Mouse (Mus musculus) megakaryocyte-erythroid progenitor cell, adult 5-6 weeks (primary cell): ENCODE measurements around the gene Foxn3. TPM values are rescaled to one million over a fixed set of nuclear protein-coding genes. Genes with fewer than 3 reads are reported as not detected.

ENCODE experiments used
- ATAC-seq: replicated peaks from 2 replicates; pipeline ENCODE4 v1.8.0; 2016; ENCODE audit warnings: mild to moderate bottlenecking, inconsistent platforms; ENCODE audit not compliant: severe bottlenecking, poor library complexity, low FRiP score, low TSS enrichment
- total RNA-seq, 2 experiments: library from RNA; stranded (forward) in 1 of 2; stranded (reverse) in 1 of 2; fragments of 200-1000, 215-1000 nt in 1 of 2; fragments of >200 nt in 1 of 2; fragmentation: Nextera tagmentation in 1 of 2; gene quantifications; 2 replicates each; pipeline ENCODE4 v1.2.3; 2014 to 2017

Gene Foxn3
- total RNA-seq, 2 experiments from 2014 or later: 36.9 to 118 TPM

DNA sequence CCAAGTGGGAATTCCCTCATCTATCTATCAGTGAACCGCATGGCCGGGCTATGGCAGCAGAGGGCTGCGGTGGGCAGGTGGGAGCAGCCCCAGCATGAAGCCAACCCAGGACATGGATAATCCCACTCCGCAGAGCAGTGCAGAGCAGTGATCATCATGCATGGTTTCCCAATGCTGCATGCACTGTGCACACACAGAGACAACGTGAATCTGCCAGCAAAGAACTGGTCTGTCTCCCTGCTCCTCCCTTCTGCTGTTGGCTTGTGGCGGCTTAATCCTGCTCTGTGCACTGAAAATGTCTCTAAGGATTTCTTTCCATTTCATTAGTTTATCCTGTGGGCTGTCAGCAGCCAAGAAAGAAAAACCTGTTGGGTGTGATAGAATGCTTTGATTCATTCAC lies 276.7 kb downstream of the Foxn3 start:
- no peak for ATAC-seq

DNA sequence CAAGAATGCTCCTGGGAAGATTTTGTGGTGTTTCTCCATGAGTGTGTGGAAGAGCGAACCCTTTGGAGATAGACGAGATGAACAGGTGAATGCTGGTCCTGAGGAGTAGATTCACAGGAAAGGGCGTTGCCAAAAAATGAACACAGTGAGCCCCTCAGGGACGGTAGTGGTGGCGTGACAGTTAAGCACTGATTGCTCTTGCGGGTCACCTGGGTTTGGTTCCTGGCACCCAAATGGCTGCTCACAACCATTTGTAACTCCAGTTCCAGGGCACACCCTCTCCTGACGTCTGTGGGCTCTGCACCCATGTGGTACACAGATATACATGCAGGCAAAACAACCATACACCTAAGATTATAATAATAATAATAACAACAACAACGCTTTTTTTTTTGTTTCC lies 277.7 kb downstream of the Foxn3 start:
- no peak for ATAC-seq

DNA sequence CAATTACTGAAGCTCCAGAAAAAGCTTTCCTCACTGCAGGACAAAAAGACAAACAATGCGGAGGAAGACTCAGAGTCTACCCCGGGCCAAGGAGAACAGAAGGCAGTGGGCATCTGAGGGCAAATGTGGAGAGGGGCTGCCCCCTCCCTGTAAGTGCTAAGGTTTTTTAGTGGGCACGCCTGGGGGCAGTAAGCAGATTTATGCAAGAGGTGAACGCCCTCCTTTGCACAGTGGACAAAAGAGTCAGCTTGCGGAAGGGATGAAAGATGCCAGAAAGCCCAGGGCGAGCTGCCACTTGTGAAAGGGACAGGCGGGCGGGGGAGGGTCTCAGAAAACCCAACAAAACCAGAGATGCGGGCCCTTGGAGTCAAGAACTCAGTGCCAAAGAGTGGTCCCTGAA lies 278.2 kb downstream of the Foxn3 start:
- ATAC-seq: no peak

DNA sequence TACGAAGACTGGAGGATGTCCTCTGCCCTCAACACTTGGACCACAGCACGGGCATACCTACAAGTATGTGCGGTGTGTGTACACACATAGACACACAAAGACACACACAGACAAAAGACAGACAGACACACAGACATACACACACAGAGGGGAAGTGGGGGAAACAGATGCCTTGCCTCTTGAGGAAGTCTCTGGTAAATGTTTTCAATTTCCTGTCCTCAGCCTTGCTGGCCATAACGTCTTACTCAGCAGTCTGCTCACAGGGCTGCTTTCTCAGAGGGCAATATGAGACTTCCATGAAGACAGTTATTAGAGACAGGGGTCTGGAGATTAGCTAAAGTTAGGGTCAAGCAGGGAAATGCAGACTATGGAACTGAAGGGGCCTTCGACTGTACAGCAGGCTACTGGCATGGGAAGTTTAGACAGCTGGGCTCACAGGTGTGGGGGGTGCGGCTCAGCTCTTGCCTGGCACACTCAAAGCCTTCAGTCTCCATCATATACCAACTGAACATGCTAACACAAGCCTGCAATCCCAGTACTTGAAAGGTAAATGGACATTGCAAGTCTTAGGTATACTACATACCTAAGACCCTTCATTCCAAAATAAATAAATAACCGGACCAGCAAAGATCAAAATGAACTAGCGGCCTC lies 278.8 kb downstream of the Foxn3 start:
- ATAC-seq: no peak

DNA sequence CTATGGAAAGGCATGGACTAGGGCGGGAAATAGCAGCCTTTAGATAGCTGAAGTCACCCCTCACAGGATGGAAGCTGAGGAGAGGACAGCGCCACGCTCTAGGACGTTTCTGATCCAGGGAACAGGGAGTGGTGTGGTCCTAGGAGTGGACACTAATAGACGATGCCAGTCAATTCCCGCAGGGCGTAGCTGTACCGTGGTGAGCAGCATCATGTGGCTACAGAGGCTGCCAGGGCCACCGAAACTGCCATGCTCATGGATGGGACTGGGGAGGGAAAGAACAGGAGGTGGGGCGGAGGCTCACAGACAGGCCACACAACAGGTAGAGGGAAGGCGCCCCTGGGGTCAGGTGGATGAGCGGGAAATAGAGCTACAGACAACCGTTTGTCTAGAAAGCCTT lies 282.6 kb downstream of the Foxn3 start:
- ATAC-seq: no peak

DNA sequence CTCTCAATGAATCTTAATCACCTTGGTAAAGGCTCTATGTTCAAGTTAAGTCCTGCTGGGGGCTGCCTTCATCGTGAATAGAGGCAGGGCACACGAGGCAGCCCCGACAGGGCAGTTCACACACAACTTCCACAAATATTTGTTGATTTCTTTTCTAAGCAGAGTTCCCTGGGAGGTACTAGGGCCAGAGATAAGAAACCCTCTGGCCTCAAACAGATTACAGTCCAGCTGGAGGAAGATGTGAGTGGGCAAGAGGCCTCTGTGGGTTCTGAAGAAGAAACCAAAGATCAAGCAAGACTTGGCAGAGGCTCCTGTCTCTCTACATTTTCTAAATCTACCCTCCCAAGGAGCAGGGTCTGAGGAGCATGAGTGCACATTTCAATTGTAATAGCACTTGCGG lies 283.1 kb downstream of the Foxn3 start:
- ATAC-seq: peak; percentile 87

DNA sequence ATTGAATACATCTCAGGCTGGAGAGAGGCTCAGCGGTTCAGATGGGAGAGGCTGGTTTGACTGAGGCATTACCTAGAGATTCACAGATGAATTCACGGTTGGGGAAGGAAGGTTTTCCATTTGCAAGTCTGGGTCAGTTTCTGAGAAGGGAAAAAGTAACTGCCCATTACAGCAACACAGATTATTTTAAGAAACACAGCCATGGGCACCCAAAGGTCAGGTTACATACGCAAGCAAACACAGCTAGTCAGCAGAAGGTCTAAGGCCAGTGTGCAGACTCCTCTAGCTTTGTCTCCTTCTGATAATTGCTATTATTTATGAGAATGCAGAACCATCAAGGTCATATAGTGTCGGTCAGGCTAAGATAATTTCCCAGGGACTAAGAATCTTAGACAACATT lies 284.0 kb downstream of the Foxn3 start:
- no peak for ATAC-seq

DNA sequence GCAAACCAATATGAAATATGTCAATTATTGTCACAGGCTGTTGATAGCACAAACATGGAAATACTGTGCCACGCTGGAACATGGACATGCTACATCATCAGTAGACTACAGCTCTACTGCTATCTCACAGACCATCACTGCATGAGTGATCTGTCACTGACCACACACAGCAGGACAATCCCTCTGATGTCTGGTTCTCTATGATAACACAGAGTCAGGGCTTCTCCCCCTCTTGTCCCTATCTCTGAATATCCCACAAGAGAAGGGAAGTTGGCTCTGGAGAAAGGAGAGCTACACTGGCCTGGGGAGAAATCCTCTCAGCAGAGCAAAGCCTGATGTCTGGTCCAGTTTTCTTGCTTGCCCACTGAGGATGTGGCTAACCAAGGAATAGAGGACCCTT lies 288.8 kb downstream of the Foxn3 start:
- ATAC-seq: peak; percentile 85

DNA sequence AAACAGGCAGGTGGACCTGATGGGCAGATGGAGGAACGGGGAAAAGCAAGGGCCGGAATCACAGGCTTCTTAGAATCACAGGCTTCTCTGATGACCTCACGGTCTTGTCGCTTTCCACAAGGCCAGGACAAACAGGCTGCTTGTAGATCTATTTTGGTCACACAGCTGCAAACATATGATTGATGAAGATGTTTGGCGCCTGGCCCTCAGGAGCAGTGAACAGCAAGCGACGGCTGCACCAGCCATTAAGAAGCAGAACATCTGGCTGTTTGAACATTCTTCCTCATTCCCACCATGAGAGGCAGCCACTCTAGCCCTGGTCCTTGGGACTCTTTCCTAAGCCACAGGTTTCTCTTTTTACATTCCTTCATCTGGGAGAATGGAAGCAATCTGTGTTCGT lies 294.0 kb downstream of the Foxn3 start:
- no peak for ATAC-seq

DNA sequence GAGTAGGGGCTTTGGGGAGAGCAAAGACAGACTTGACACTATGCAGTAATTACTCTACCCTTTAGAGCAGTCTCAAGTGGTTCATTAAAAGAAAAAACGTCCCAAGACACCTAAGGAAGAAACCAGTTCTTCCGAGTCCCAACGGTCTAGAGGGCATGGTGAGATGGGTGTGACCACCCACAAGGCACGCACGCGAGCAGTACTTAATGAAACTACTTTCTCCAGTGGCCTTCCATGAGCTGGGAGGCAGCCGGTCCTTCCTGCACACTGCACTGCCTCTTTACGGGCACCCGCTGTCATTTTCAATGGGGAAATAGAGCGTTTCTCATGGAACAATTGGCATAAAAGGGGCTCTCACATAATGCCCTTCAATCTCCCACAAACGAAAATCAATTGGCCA lies 294.4 kb downstream of the Foxn3 start:
- no peak for ATAC-seq

DNA sequence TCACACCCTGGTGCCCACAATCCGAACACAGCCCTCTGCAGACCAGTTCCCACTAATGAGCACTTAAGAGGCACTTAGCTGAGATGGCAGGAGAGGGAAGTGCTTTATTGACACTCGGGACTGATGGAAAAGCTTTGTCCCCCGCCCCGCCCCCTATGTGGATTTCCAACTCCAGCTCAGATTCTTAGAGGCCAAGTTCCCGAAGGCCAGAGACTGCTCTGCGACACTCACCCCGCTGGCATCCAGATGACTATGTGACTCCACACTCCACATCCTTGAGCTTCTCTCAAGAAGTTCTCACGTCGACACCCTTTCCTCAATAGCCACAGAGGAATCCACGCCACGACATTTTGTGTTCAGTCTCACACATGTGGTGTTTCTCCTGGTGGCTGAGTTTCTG lies 295.6 kb downstream of the Foxn3 start:
- ATAC-seq: no peak

DNA sequence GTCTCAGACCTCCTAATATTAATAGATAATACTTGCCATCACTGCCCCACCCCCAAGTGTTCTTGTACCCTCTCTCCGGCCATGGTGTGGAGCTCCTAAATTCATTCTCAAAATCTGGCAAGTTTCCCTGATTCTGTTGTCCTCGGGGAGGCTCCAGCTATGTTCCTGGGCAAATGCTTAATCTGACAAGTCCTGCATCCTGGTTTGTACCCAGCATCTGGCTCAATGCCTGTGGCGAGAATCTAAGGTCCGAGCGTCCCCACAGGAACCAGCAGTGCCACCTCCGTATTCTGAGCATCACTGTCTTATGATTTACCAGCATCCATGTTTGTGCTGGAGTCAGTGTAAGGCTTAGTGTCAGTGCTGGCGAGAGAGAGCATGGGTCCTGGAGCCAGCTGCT lies 296.9 kb downstream of the Foxn3 start:
- no peak for ATAC-seq

DNA sequence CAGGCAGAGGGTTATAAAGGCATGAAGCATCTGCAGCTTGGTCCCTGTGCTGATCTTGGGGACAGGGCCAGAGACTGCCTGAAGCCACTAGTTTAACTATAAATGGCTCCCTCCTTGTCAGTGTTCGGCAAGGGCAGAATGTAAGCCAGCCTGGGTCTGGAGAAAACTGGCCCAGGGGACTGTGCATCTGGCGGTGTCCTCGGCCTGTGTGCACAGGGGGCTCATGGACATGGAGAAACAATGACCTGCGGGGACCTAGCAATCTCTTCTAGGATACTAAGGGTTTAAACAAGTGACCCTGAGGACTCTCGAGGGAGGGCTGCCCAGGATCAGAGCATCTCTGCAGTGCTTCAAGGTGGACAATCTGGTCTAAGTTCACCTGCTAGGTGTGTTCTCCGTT lies 297.6 kb downstream of the Foxn3 start:
- no peak for ATAC-seq

DNA sequence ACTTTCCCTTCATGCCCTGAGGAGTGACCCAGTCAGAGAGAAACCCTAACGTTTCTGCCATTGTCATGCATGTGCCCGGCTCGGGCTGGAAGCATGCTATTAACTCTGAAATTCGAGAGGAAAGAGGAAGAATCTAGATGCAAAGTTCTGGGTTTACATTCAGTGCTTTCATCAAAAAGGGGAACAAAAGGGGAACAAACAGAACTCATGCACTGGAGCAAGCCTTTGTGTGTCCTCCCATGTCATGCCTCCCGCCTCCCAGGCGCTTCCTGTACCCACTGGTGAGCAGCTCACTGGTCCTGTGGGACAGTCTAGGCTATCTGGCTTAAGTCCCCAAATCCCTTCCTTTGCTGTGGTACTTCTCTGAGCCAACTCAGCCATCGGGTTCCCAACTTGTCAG lies 299.0 kb downstream of the Foxn3 start:
- ATAC-seq: no peak

DNA sequence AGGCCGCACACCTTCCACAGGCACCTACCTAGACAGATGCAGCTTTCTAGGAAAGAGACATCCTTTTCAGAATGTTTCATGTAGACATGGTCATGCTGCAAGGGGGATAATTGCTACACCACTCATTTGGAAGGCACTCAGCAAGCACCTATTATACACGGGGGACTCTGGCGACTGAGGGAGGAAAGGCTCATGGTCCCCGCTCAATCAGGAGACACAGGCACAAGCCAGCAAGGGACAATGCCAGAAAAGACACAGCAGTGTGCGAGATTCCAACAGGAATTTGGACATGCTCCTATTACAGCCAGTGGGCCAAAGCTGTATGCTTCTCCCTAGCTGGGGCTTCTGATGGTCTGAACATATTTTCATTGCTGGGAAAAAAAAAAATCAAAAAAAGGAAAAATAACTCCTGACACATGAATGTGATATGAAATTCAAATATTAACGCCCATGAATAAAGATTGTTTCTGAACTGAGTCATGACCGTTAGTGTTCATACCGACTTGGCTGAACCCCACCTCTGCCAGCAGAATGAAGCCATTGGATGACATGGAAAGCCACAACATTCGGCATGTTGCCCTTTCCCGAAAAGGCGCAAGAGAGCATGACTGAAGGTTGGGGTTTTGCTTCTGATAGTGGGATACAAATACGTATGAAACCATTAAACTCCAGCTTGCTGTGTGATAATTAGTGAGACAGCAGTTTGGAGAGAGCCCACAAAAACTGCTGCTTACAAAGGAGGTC lies 299.6 kb downstream of the Foxn3 start:
- no peak for ATAC-seq

DNA sequence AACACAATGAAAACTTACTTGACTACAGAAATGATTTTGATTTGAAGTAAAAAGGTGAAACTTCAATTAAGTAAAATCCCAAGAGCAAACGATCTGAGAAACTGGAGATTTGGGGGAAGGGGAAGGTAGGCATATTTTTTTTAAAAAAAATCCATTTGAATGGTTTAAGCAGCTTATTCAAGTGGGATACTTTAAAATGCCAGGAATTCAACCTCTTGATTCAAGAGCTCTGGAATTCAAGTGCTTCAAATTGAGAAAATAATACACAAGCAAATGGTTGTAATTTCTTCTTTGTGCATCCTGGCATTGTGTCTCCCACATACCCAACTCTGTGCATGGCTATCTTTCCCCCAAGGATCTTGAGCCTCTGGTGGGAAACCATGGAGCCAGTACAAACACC lies 300.5 kb downstream of the Foxn3 start:
- no peak for ATAC-seq

DNA sequence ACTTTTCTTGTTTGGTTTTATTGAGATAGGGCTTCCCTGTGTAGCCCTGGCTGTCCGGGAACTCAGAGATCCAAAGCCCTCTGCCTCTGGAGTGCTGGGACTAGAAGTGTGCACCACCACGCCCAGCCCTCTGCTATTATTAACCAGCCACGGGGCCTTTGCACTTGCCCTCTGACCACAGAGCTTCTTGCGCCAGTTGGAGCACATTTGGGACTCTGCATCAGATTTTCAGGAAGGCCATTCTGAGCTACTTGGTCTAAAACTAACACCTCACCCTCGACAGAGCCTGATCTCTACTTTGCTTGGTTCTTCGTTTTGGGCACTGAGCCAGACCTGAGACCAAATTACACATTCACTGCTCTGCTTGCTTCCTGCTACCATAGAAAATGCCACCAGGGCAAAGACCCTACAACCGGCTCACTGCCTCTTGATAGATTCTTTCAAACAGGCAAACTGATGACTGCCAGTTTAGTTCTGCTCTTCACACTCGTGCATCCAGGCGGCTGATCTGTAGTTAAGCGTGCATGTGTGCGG lies 301.2 kb downstream of the Foxn3 start:
- ATAC-seq: no peak

DNA sequence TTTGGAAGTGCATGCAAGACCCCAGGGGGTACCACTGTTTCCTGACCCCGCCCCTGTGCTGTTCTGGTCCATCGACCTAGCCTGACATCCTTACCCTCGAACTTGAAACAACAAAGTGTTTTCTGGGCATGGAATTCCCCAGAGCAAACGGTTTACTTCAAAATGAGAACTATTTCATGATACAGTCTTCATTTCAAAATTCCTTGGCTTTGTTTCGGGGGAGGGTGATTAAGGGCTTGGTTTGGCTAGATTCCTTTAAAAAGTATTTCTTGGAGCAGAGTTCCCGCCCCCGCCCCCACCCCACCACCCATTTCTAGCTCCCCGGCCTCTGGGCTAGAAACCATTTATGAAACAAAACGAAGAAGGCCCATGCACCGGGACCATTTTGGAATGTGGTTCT lies 303.2 kb downstream of the Foxn3 start:
- ATAC-seq: no peak

DNA sequence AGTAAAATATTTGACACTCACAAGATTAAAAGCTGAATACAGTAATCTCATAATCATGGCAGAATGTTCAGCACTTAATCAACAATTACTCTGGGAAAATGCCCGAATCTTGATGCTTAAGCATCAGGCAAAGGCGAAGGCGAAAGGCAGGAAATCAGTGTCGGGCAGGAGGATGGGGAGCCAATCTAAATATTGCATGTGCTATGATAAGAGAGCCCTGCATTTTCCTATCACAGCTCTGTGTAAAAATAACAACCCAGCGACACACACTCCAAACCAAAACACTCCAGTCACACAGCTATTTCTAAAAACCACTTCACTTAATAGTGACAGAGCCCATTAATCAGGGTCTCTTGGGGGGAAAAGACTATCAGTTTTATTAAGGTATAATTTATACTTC lies 305.8 kb downstream of the Foxn3 start:
- no peak for ATAC-seq

DNA sequence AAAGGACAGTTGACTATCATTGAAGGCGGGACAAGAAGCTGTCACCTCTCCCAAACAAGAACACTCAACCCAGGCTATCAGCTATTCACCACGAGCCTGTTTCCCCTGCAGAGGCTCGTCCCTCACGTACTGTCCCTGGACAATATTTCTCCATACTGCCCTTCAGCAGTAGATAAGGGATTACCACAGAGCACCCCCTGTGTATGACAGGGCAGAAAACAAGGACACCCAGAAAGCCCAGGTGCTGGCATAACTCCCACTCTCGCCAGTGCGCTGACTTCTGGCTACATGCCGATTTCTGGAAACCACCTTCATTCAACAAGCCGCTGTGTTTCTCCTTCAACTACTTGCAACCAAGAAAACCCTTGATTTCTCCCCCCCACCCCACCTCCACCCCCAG lies 306.4 kb downstream of the Foxn3 start:
- ATAC-seq: peak; percentile 60

DNA sequence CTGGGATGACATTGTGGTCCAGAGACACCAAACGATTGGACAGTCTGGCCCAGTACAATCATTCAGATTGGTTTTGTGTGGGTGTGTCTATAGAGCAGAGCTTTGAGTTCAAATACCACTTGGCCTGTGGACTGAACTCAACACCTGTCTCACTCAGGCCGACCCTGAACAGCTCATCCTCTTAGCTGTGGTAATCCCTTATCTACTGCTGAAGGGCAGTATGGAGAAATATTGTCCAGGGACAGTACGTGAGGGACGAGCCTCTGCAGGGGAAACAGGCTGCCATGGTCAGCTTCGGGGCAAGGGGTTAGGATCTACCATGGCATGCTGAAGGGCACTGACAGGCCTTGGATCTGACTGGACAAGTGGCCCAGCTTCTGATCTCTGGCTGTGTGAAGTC lies 306.9 kb downstream of the Foxn3 start:
- ATAC-seq: peak; percentile 6; the same call in 1 of the 2 replicates
